Mouse (Mus musculus): ENCODE measurements around the gene Bcorl1. TPM values are rescaled to one million over a fixed set of nuclear protein-coding genes. Genes with fewer than 3 reads are reported as not detected.

Gene Bcorl1
- polyA plus RNA-seq, 1 experiment from 2014 or later = 2.1 TPM

DNA sequence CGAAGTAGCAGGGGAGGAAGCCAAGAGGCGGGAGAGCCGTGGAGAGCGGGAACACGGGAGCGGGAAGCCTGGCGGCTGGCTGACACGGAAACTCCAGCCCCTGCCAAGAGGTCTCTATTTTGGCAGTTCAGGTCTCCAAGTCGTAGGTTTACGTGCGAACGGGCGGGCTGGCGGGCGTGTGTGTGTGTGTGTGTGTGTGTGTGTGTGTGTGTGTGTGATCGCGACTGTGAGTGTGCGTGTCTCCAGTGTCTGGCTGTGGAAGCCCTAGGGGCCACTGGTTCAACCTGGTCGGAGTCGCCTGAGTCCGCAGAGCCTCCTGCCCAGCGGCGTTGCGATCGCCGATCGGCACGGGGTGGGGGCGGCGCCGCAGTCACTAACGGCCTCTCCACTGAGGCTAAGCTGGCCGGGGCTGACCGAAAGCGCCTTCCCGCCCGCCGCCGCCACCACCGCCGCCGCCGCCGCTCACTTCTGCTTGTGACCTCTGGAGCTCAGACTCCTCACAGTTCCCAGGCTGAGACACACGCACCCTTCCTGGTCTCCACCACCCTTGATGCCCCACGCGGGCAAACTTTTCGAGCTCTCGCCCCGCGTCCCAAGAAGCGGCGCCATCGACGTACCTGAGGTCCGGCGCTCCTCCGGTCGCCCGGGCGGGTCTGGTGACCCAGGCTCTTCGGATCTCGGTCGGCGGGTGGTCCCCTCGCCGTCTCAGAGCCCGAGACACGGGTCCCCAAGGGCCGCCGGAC lies 111.9 kb downstream of the Bcorl1 start:
- Histone ChIP-seq H3K4me3 (ENCODE audit: low read depth, low read length) (peak overlapping the region; percentile 56), H3K27ac (replicated peaks) (peak overlapping the region; percentile 88), H3K4me1 (replicated peaks; ENCODE audit: control insufficient read depth, insufficient read depth) (no peaks in the 10 kb centered on the region), H3K4me2 (replicated peaks; ENCODE audit: low read depth) (peak overlapping the region; percentile 55), H3K27me3 (ENCODE audit: control insufficient read depth, insufficient read depth, low read length) (no peaks in the 10 kb centered on the region), H3K9me3 (ENCODE audit: control insufficient read depth, low read length) (no peaks in the 10 kb centered on the region), H3K9ac (ENCODE audit: low read length) (peak overlapping the region; percentile 76), H3K36me3 (ENCODE audit: control insufficient read depth, insufficient read depth, low read length) (no peaks in the 10 kb centered on the region)
- WGBS = 11% methylated on average over 41 of the region's 71 CpGs
- TF ChIP-seq EP300 (optimal IDR thresholded peaks at IDR 0.05) (no peak), CTCF (IDR thresholded peaks at IDR 0.05; ENCODE audit: low read depth) (no peak)
- DNase-seq (ENCODE audit: low spot score) (peak; percentile 43), ATAC-seq (ENCODE audit: low FRiP score, low TSS enrichment) (peak; percentile 10)

DNA sequence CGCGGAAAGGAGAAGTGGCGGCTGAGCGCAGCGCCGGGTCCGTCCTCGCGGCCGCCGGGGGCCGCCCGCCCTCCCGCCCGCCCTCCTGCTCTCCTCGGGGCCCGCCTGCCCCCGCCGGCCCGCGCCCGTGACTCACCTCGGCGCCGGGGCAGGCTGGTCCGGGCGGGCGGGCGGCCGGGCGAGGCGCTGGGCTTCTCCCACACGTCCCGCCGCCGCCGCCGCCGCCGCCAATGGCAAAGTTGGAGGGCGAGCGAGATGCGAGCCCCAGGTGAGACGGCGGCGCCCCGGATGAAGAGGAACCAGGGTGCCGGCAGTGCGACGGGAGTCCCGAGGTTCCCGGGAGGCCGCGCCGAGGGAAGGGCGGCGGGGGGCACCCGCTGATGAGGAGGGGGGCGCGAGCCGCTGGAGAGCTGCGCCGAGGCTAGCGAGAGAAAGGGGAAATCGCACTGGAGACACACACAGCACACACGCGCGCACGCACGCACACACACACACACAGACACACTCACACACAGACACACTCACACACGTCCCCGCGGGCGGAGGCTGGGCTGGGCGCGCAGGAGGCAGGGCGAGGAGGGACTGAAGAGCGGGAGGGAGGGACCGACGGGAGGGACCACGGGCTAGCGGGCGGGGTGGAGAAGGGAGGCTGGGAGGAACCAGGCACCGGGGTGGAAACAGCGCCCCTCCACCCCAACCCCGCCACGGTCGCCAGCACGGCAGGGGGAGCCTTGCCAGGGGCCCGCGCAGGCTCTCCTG lies 112.8 kb downstream of the Bcorl1 start:
- TF ChIP-seq CTCF (IDR thresholded peaks at IDR 0.05; ENCODE audit: low read depth) (peak; percentile 37), EP300 (optimal IDR thresholded peaks at IDR 0.05) (no peak)
- H3K27ac ChIP-seq (replicated peaks) = peak overlapping the region; percentile 88
- peak; percentile 88 for DNase-seq (ENCODE audit: low spot score)
- H3K9ac ChIP-seq (ENCODE audit: low read length) = peak overlapping the region; percentile 76
- H3K4me1 ChIP-seq (replicated peaks; ENCODE audit: control insufficient read depth, insufficient read depth) = no peaks in the 10 kb centered on the region
- ATAC-seq (ENCODE audit: low FRiP score, low TSS enrichment) = peak; percentile 94
- no peaks in the 10 kb centered on the region for H3K36me3 ChIP-seq (ENCODE audit: control insufficient read depth, insufficient read depth, low read length)
- H3K27me3 ChIP-seq (ENCODE audit: control insufficient read depth, insufficient read depth, low read length) = no peaks in the 10 kb centered on the region
- WGBS = 24% methylated on average over 20 of the region's 91 CpGs
- H3K9me3 ChIP-seq (ENCODE audit: control insufficient read depth, low read length) = no peaks in the 10 kb centered on the region
- peak overlapping the region; percentile 55 for H3K4me2 ChIP-seq (replicated peaks; ENCODE audit: low read depth)
- H3K4me3 ChIP-seq (ENCODE audit: low read depth, low read length) = peak overlapping the region; percentile 56

DNA sequence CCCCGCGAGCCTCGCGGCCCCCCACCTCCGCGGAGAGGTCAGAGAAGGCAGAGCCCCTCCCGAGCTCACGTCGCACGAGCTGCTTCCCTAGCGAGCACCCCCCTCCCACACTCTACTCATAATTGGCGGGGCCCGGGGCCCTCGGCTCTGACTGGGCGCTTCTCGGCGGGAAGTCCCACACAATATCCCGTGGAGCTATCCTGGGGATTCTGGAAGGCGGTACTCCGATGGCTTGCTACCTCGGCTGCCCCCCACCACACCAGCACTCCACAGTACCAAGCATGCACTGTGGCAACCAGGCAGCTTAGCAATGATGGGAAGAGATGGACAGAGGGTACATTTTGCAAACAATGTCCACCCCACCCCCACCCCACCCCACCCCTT lies 113.3 kb downstream of the Bcorl1 start:
- Histone ChIP-seq H3K4me1 (replicated peaks; ENCODE audit: control insufficient read depth, insufficient read depth) (no peaks in the 10 kb centered on the region), H3K4me2 (replicated peaks; ENCODE audit: low read depth) (peak overlapping the region; percentile 55), H3K27ac (replicated peaks) (peak overlapping the region; percentile 88), H3K9ac (ENCODE audit: low read length) (peak overlapping the region; percentile 59), H3K36me3 (ENCODE audit: control insufficient read depth, insufficient read depth, low read length) (no peaks in the 10 kb centered on the region), H3K27me3 (ENCODE audit: control insufficient read depth, insufficient read depth, low read length) (no peaks in the 10 kb centered on the region), H3K9me3 (ENCODE audit: control insufficient read depth, low read length) (no peaks in the 10 kb centered on the region), H3K4me3 (ENCODE audit: low read depth, low read length) (peak overlapping the region; percentile 56)
- TF ChIP-seq EP300 (optimal IDR thresholded peaks at IDR 0.05) (no peak), CTCF (IDR thresholded peaks at IDR 0.05; ENCODE audit: low read depth) (no peak)
- peak; percentile 27 for DNase-seq (ENCODE audit: low spot score)
- peak; percentile 53 for ATAC-seq (ENCODE audit: low FRiP score, low TSS enrichment)
- 19% methylated on average over 19 of the region's 21 CpGs for WGBS

DNA sequence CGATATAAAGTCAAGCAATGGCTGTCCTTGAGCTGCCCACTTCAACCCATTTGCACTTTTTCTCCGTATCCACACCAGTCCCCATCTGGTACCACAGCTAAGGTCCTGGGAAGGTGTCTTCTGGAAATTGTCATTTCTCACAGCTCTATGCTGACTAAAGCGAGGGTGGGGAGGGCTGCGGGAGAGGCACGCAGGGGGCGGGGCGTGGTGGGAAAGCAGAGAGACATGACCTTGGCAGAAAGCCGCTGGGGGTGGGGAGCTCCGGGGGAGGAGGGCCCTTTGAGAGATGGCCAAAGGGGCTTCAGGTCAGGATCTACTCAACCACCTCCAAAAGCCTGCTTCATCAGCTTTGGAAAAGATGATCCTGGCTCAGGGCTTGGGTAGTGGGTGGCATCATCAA lies 113.9 kb downstream of the Bcorl1 start:
- ATAC-seq (ENCODE audit: low FRiP score, low TSS enrichment) (no peak), DNase-seq (ENCODE audit: low spot score) (peak; percentile 34)
- Histone ChIP-seq H3K9ac (ENCODE audit: low read length) (no peak overlapping the region), H3K4me1 (replicated peaks; ENCODE audit: control insufficient read depth, insufficient read depth) (no peaks in the 10 kb centered on the region), H3K27me3 (ENCODE audit: control insufficient read depth, insufficient read depth, low read length) (no peaks in the 10 kb centered on the region), H3K4me2 (replicated peaks; ENCODE audit: low read depth) (peak overlapping the region; percentile 55; the same call in 1 of the 2 replicates), H3K9me3 (ENCODE audit: control insufficient read depth, low read length) (no peaks in the 10 kb centered on the region), H3K4me3 (ENCODE audit: low read depth, low read length) (no peak overlapping the region), H3K27ac (replicated peaks) (no peak overlapping the region; the same call in 1 of the 2 replicates), H3K36me3 (ENCODE audit: control insufficient read depth, insufficient read depth, low read length) (no peaks in the 10 kb centered on the region)
- whole genome bisulfite sequencing = 35% methylated on average over 9 of the region's 9 CpGs
- TF ChIP-seq EP300 (optimal IDR thresholded peaks at IDR 0.05) = no peak
- TF ChIP-seq CTCF (IDR thresholded peaks at IDR 0.05; ENCODE audit: low read depth) = no peak

DNA sequence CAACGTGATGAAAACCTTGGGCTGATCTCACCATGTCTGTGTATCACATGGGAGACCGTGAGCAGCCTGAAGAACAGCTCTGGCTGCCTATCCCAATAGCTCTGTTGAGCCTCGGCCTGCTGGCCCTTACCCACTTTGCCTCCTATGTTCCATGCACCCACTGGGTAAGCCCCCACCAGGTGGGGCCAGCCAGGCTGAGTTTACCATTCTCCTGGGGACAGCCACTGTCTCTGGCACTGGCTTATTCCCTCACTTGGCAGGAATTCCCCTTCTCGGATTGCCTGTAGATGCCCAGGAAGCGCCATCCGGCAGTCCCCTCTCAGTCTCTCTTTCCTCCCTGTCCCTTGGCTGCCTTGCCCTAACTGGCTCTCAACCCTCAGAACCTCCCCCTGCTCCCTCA lies 115.8 kb downstream of the Bcorl1 start:
- TF ChIP-seq EP300 (optimal IDR thresholded peaks at IDR 0.05) (no peak), CTCF (IDR thresholded peaks at IDR 0.05; ENCODE audit: low read depth) (no peak)

More for the DNA sequence above, 115.8 kb downstream of the Bcorl1 start:
- Histone ChIP-seq H3K9me3 (ENCODE audit: control insufficient read depth, low read length) (no peaks in the 10 kb centered on the region), H3K4me3 (ENCODE audit: low read depth, low read length) (no peak overlapping the region), H3K4me2 (replicated peaks; ENCODE audit: low read depth) (no peak overlapping the region), H3K9ac (ENCODE audit: low read length) (no peak overlapping the region), H3K36me3 (ENCODE audit: control insufficient read depth, insufficient read depth, low read length) (no peaks in the 10 kb centered on the region), H3K4me1 (replicated peaks; ENCODE audit: control insufficient read depth, insufficient read depth) (no peaks in the 10 kb centered on the region), H3K27ac (replicated peaks) (no peak overlapping the region), H3K27me3 (ENCODE audit: control insufficient read depth, insufficient read depth, low read length) (no peaks in the 10 kb centered on the region)
- DNase-seq (ENCODE audit: low spot score) = no peak
- no peak for ATAC-seq (ENCODE audit: low FRiP score, low TSS enrichment)
- WGBS = 65% methylated on average over 6 of the region's 6 CpGs

Other genes with a start within 250 kb of the Bcorl1 start
- gene Xpnpep2, start 232.6 kb upstream of the Bcorl1 start, polyA plus RNA-seq (2015; fragmentation: Nextera tagmentation; extraction: Ambion mirVana) = 0.58 and 1.1 TPM in 2 replicates
- gene Sash3, start 194.9 kb upstream of the Bcorl1 start, polyA plus RNA-seq (2015; fragmentation: Nextera tagmentation; extraction: Ambion mirVana) = 1.5 and 1.6 TPM in 2 replicates
- 5.1 and 5.7 TPM in 2 replicates for gene Zdhhc9, start 132.5 kb upstream of the Bcorl1 start, polyA plus RNA-seq (2015; fragmentation: Nextera tagmentation; extraction: Ambion mirVana)
- gene Utp14a, start 84.5 kb upstream of the Bcorl1 start, polyA plus RNA-seq (2015; fragmentation: Nextera tagmentation; extraction: Ambion mirVana) = 10.8 and 12.6 TPM in 2 replicates
- 4.1 and 4.5 TPM in 2 replicates for gene Elf4, start 121.8 kb downstream of the Bcorl1 start, polyA plus RNA-seq (2015; fragmentation: Nextera tagmentation; extraction: Ambion mirVana)
- 45.9 TPM in 2 replicates for gene Aifm1, start 172.2 kb downstream of the Bcorl1 start, polyA plus RNA-seq (2015; fragmentation: Nextera tagmentation; extraction: Ambion mirVana)
- 2.4 and 2.5 TPM in 2 replicates for gene Rab33a, start 177.9 kb downstream of the Bcorl1 start, polyA plus RNA-seq (2015; fragmentation: Nextera tagmentation; extraction: Ambion mirVana)